Mouse (Mus musculus): ENCODE data around the gene Gm7137. TPM values are rescaled to one million over a fixed set of nuclear protein-coding genes. Genes with fewer than 3 reads are reported as not detected.
"Not testable (repeated sequence)": the region's sequence is repeated elsewhere in the genome, so short reads cannot be mapped to it uniquely, and the experiment has no call there.

Gm7137 gene
- not detected in 2 replicates for polyA plus RNA-seq (2012; rRNA removed)

DNA sequence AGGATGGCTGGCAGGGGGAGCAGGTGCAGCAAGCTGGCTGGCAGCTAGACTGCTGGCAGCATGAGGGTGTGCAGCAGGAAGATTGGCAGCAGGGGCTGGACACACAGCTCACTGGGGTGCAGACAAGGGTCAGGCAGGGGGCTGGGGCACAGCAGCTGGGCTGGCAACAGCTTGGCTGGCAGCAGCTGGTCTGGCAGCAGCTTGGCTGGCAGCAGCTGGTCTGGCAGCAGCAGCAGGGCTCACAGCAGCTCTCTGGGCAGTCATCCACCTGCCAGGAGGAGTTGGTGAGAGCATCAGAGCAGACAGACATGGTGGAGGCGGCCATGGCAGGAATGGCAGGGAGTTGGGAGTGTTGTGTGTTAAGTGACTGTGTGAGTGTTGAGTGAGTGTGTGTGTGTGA is at the start of gene Gm7137:
Gene Gm7137, minus strand, starts transcription at position 325 of the 400 bp plus-strand sequence.
- DNase-seq (ENCODE audit: low read depth), result not testable (repeated sequence)

DNA sequence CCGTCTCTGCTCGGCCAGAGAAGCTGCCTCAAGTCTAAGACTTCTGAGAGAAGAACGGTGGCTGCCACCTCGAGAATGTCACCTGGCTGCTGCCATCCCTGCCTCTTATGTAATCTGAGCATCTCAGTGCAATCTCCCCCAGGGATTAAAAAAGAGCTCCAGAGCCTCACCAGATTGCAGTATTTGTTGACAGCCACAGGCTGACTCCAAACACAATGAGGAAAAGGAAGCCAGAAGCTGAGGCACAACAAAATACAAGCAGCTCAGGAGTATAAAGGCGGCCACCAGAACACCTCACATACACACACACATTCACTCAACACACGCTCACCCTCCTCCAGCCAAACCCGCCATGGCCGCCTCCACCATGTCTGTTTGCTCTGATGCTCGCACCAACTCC is 47.6 kb upstream of the Gm7137 start, which contains the start of gene Krtap10-10:
Gene Krtap10-10, plus strand, starts transcription at position 301 of the 400 bp plus-strand sequence.
- DNase-seq (ENCODE audit: low read depth), result no peak

DNA sequence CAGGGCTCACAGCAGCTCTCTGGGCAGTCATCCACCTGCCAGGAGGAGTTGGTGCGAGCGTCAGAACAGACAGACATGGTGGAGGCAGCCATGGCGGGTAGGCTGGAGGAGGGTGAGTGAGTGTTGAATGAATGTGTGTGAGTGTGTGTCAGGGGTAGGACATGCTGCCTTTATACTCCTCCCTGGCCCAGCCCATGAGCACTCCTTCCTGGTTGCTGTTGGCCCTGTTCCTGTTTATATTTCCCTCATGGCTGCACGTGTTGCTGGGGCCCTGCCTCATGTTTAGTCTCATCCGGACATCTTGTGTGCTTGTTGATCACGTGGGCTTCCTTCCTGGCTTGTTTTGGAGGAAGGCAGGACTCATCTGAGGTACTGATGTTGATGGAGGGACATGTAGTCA is 39.0 kb upstream of the Gm7137 start, which contains the start of gene Krtap10-4:
Gene Krtap10-4, minus strand, starts transcription at position 145 of the 400 bp plus-strand sequence.
- DNase-seq (ENCODE audit: low read depth), result no peak

DNA sequence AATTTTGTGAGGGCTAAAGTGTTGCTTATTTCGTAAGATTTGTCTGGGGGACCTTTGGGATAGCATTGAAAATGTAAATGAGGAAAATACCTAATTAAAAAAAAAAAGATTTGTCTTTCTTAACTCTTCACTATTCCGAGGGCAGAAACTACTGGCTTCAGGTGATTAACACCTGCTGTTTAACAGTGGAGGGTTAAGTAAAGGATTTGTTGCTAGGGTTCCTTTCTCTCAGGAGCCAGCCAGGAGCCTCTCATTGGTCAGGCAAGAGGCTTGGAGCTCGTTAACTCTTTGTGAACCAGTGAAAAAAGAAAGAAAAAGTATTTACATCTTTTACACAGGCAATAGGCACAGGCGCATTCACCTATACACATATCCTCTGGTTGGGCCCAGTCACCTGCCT is 31.2 kb upstream of the Gm7137 start:
- DNase-seq (ENCODE audit: low read depth), result no peak

DNA sequence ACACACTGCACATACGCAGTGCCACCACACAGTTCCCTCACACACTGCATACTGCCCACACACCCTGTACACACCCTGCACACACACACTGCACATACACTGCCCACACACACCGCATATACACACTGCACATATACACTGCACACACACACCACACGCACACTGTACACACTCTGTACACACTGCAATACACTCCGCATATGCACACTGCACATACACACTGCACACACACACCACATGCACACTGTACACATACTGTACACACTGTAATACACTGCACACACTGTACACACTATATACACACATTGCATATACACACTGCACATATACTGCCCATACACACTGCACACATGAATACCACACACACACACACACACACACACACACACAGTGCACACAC is 30.5 kb upstream of the Gm7137 start:
- no peak for DNase-seq (ENCODE audit: low read depth)

DNA sequence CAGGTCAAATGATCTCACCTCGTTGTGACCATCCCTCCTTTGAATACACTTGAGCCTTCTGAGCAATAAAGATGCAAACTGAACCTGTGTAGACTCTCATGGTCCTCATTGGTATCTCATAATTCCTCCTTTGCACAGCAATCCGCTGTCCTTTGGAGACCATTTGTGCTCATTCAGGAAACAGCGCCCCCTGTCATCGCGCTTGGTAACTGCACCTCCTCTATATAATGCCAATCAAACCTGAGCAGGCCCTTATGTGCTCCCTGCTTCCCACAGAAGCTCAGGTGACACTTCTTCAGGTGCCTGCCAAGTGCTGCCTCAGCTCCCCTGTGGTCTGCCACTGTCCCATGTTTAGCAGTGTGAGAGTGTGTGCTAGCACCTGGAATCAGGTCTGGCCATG is 27.5 kb upstream of the Gm7137 start:
- DNase-seq (ENCODE audit: low read depth), result no peak

DNA sequence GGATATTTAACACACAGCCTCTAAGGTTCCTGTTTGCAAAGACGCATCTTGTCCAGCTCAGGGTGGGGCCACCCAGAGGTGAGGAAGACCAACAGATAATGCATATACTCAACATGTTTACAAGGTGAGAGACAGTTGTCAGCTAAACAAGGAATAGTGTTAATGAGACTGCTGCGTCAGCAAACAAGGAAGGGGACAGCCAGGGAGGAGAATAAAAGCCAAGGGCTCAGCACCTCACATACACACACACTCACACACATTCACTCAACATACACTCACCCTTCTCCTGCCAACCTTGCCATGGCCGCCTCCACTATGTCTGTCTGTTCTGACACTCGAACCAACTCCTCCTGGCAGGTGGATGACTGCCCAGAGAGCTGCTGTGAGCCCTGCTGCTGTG is 26.4 kb upstream of the Gm7137 start, which contains the start of gene Gm2696:
Gene Gm2696, plus strand, starts transcription at position 301 of the 400 bp plus-strand sequence.
- no peak for DNase-seq (ENCODE audit: low read depth)

DNA sequence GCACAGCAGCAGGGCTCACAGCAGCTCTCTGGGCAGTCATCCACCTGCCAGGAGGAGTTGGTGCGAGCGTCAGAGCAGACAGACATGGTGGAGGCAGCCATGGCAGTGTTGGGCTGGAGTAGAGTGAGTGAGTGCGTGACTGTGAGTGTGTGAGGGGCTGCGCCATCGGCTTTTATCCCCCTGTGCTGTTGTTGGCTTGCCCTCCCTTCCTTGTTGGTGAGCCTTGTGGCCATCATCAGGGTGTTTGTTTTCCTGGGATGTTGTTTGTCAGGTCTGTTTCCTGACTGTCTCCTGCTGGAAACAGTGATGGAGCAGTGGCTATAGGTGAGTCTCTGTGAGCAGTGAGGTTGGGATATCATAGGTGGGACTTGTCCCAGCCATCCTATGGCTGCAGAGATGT is 23.7 kb upstream of the Gm7137 start, which contains the start of gene Gm9507:
Gene Gm9507, minus strand, starts transcription at position 101 of the 400 bp plus-strand sequence.
- DNase-seq (ENCODE audit: low read depth), result no peak

DNA sequence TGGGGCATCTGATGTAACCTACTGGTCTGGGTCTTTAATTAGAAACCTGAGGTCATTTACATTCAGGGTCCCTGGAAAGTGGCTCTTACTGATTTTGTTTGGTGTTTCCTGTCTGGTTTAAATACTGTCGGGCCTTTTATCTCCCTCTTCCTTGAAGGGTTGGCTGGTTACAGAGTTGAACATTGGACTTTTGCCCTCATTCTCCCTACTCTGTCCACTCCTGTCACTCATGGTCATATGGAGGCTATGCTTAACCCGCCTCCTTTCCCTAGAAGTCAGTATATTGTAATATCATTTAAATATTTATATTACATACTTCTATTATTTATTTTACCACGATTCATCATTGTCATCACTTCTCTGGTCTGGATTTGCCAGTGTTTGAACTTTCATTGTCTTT is 16.1 kb upstream of the Gm7137 start:
- no peak for DNase-seq (ENCODE audit: low read depth)

DNA sequence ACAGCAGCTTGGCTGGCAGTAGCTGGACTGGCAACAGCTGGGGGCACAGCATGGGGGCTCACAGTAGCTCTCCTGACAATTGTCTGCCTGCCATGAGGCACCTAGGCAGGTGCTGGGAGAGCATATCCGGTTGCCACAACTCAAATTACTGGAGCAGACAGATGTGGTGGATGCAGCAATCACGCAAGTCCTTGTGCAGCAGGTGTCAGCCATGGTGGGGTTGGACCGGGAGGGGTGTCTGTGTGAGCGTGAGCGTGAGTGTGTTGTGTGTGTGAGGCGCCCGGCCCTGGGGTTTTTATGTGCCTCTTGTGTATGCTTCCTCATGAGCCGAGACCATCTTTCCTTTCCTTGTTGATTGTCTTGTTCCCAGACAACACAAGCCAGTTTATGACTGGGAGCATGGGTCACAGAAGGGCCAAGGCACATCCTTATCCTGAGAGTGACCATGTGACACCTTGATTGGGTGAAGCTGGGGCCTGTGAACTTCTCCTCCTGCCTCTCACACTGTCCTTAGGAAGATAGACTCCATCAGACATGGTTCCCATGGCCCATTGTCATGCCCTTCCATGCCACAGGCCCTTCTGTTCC is 11.0 kb upstream of the Gm7137 start, which contains the start of gene Gm19668:
Gene Gm19668, minus strand, starts transcription at position 213 of the 588 bp plus-strand sequence.
- no peak for DNase-seq (ENCODE audit: low read depth)

DNA sequence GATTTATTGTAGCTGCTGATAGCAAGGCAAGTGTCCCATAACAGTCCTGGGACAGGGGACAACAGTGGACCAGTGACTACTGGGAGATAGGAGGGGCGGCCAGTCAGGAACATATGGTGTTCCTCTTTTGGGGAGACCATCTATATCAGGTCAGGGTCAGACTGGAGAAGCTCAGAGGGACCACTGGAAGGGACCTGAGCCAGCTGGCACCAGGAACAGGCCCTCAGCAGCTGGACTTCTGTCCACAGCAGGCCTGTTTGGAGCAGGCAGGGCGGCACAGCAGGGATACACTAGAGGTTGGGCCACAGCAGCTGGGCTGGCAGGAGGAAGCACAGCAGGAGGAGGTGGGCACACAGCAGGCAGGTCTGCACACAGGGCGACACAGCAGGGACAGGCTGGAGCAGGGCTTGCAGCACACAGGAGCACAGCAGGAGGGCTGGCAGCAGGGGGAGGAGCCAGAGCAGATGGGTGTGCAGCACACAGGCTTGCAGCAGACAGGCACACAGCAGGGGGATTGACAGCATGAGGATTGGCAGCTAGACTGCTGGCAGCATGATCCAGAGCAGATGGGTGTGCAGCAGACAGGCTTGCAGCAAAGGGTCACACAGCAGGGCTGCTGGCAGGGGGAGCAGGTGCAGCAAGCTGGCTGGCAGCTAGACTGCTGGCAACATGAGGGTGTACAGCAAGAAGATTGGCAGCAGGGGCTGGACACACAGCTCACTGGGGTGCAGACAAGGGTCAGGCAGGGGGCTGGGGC is 10.3 kb upstream of the Gm7137 start:
- DNase-seq (ENCODE audit: low read depth), result not testable (repeated sequence)

DNA sequence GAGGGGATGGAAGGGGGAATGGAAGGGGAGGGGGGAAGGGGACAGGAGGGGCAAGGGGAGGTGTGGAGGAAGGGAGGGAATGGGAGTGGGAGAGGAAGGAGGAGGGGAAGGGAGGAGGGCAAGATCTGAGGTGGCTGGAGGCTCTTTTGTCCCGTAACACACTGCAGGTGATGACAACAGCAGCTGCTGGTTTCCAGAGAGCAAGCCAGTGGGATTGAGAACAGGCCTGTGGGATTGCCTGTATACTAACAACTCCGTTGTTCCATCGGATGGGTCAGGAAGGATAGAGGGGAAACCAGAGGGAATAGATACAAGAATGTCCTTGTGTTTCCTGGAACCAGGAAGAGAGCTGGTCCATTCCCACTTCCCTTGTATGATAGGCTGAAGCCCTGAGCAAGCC is 9.7 kb upstream of the Gm7137 start:
- DNase-seq (ENCODE audit: low read depth), result no peak

DNA sequence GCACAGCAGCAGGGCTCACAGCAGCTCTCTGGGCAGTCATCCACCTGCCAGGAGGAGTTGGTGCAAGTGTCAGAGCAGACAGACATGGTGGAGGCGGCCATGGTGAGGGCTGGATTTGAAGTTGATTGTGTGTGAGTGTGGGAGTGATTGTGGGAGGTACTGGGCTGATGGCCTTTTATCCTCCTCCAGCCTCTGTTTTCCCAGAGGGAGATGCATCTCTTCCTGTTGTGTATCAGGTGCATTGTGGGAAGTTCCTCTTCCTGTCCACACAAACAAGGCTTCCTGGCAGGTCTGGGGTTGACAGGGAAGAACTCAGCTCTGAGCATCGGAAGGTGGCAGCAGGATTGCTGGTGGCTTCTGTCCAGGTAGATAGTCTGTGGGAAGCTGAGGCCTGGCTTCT is 7.0 kb upstream of the Gm7137 start, which contains the start of gene Gm9639:
Gene Gm9639, minus strand, starts transcription at position 101 of the 400 bp plus-strand sequence.
- no peak for DNase-seq (ENCODE audit: low read depth)

DNA sequence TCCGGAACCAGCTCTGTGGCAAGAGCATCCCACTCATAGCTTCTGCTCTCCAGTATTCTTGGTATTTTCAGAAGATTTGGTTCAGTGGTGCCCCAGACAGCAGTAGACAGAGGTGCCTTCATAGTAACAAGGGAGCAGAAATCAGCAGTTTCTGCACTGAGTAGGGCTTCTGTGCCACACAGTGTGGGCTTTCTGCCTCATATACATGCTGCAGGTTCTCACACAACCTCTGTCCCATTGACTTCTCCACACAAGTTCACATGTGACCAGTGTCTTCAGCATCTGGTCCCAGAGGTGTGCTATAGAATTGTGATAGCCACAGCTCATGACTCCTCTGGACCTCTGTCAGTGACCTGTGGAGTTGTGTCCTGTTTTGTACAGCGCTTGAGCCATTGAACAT is 621 bp upstream of the Gm7137 start:
- DNase-seq (ENCODE audit: low read depth), result no peak

DNA sequence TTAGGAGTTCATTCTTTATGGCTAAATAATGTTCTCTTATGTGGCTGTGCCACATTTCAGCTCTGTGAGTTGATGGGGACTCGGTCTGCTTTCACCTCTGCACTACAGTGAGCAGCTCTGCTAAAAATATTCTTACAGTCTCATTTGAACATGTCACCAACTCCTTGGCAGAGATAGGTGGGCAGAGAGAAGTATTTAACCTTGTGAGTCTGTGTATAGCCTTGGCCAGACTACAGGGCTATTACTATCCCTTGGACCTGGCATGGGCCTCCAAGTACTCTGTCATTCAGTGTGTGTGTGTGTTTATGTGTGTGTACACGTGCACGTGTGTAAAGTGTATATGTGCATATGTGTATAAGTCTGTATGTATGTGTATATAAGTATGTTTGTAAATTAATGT is 4.6 kb downstream of the Gm7137 start:
- DNase-seq (ENCODE audit: low read depth), result not testable (repeated sequence)

DNA sequence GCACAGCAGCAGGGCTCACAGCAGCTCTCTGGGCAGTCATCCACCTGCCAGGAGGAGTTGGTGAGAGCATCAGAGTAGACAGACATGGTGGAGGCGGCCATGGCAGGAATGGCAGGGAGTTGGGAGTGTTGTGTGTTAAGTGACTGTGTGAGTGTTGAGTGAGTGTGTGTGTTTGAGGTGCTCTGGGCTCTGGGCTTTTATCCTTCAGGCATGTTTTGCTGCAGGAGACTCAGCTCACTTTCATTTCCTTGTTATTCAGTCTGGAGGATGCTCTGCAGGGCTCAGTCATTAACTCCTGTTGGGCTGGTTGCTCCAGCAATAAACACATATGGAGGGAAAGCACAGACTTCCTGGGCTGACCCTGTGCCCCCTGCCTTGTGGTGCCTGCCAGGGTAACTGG is 5.6 kb downstream of the Gm7137 start, which contains the start of gene Gm3250:
Gene Gm3250, minus strand, starts transcription at position 101 of the 400 bp plus-strand sequence.
- DNase-seq (ENCODE audit: low read depth), result not testable (repeated sequence)

DNA sequence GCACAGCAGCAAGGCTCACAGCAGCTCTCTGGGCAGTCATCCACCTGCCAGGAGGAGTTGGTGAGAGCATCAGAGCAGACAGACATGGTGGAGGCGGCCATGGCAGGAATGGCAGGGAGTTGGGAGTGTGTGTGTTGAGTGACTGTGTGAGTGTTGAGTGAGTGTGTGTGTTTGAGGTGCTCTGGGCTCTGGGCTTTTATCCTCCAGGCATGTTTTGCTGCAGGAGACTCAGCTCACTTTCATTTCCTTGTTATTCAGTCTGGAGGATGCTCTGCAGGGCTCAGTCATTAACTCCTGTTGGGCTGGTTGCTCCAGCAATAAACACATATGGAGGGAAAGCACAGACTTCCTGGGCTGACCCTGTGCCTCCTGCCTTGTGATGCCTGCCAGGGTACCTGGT is 11.2 kb downstream of the Gm7137 start, which contains the start of gene Gm7138:
Gene Gm7138, minus strand, starts transcription at position 101 of the 400 bp plus-strand sequence.
- not testable (repeated sequence) for DNase-seq (ENCODE audit: low read depth)

DNA sequence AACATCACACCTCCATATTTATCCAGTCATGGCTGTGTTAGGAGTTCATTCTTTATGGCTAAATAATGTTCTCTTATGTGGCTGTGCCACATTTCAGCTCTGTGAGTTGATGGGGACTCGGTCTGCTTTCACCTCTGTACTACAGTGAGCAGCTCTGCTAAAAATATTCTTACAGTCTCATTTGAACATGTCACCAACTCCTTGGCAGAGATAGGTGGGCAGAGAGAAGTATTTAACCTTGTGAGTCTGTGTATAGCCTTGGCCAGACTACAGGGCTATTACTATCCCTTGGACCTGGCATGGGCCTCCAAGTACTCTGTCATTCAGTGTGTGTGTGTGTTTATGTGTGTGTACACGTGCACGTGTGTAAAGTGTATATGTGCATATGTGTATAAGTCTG is 15.9 kb downstream of the Gm7137 start:
- not testable (repeated sequence) for DNase-seq (ENCODE audit: low read depth)

DNA sequence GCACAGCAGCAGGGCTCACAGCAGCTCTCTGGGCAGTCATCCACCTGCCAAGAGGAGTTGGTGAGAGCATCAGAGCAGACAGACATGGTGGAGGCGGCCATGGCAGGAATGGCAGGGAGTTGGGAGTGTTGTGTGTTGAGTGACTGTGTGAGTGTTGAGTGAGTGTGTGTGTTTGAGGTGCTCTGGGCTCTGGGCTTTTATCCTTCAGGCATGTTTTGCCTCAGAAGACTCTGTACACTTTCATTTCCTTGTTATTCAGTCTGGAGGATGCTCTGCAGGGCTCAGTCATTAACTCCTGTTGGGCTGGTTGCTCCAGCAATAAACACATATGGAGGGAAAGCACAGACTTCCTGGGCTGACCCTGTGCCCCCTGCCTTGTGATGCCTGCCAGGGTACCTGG is 16.8 kb downstream of the Gm7137 start, which contains the start of gene Gm3238:
Gene Gm3238, minus strand, starts transcription at position 101 of the 400 bp plus-strand sequence.
- not testable (repeated sequence) for DNase-seq (ENCODE audit: low read depth)

DNA sequence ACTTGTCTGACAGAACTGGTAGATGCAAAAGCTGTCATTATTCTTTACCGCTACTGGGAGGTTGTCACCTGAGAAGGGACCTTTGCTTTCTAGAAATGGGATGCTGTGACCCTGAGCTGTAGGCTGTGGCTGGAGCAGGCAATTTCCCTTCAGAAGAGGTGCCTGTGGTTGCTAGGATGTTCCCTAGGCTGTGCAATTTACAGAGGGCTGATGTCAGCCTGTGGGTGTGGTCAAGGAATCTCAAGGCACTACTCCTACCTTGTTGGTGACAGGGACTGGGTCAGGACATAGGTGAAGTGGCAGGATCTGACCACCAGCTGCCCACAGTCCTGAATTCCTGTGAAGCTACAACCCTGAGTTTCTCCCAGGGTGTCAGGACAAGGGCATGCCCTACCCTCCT is 18.3 kb downstream of the Gm7137 start:
- DNase-seq (ENCODE audit: low read depth), result no peak

DNA sequence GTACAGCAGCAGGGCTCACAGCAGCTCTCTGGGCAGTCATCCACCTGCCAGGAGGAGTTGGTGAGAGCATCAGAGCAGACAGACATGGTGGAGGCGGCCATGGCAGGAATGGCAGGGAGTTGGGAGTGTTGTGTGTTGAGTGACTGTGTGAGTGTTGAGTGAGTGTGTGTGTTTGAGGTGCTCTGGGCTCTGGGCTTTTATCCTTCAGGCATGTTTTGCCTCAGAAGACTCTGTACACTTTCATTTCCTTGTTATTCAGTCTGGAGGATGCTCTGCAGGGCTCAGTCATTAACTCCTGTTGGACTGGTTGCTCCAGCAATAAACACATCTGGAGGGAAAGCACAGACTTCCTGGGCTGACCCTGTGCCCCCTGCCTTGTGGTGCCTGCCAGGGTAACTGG is 28.4 kb downstream of the Gm7137 start, which contains the start of gene Gm3233:
Gene Gm3233, minus strand, starts transcription at position 101 of the 400 bp plus-strand sequence.
- DNase-seq (ENCODE audit: low read depth), result not testable (repeated sequence)

DNA sequence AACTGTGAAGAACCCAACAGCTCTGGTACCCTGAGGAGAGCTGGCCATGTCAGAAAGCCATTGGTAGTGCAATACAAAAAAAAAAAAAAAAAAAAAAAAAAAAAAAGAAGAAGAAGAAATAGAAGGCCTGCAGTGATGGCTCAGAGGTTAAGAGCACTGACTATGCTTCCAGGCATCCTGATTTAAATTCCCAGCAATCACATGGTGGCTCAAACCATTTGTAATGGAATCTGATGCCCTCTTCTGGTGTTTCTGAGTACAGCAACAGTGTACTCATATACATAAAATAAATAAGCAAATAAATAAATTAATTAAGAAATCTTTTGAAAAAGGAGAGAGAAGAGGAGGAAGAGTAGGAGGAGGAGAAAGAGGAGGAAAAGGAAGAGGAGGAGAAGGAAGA is 34.6 kb downstream of the Gm7137 start:
- DNase-seq (ENCODE audit: low read depth), result no peak

All from gonadal fat pad, adult 2 months (tissue).